Mouse (Mus musculus): ENCODE results near the gene Ptger3. TPM values are rescaled to one million over a fixed set of nuclear protein-coding genes. Genes with fewer than 3 reads are reported as not detected.

The Ptger3 gene
- polyA plus RNA-seq, 1 experiment from 2014 or later = 1.9 TPM

DNA sequence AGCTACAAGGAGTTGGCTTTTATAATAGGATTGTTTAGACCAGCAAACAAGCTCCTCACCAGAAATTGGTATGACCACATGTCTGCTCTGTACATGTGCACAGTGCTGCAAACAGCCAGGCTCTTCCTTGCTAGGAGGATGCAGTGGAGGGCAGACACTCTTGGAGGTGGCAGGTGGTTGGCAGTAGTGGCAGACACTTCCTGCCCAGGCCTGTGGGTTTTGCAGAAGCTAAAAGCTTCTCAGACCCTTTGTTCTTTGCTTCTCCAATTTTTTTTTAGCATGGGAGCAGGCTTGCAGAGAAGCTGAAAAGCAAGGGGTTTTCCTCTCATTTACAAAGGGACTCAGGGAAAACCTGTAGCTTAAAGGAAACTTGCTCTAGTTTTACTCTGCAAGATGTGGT lies 50.3 kb downstream of the Ptger3 start:
- H3K4me1 ChIP-seq (replicated peaks; ENCODE audit: control insufficient read depth, insufficient read depth, low read length) = no peaks in the 10 kb centered on the region
- H3K4me3 ChIP-seq (ENCODE audit: low read depth, low read length) = no peak overlapping the region
- H3K27ac ChIP-seq (ENCODE audit: low read depth, low read length) = no peak overlapping the region
- H3K4me2 ChIP-seq (ENCODE audit: low read depth, low read length, severe bottlenecking) = no peak overlapping the region
- H3K36me3 ChIP-seq (ENCODE audit: control insufficient read depth, insufficient read depth, low read length) = no peaks in the 10 kb centered on the region
- ATAC-seq (replicated peaks; ENCODE audit: low FRiP score) = no peak
- DNase-seq (ENCODE audit: low spot score) = no peak
- no peak overlapping the region for H3K9ac ChIP-seq (ENCODE audit: low read length)
- H3K9me3 ChIP-seq (ENCODE audit: control insufficient read depth, low read length) = no peaks in the 10 kb centered on the region
- no peaks in the 10 kb centered on the region for H3K27me3 ChIP-seq (ENCODE audit: control insufficient read depth, insufficient read depth, low read length)

DNA sequence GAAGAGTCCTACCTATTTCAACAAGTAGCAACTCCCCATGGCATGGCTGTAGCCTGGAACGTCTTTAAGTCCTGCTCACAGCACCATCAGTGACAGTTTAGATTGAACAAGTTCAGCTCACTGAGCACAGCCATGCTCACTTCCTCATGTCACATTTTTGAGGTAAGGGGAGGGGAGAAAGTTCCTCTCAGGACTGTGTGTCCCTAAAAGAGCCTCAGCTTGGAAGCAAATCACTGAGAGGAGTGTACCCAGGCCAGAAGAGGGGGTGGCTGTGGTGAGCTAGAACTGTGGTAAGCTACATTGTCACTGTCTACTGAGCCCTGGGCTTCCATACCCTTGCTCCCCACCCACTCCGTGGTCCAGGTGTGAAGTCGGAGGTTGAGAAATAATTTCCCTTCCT lies 60.7 kb downstream of the Ptger3 start:
- Histone ChIP-seq H3K27me3 (ENCODE audit: control insufficient read depth, insufficient read depth, low read length) (no peaks in the 10 kb centered on the region), H3K9ac (ENCODE audit: low read length) (no peak overlapping the region), H3K36me3 (ENCODE audit: control insufficient read depth, insufficient read depth, low read length) (no peaks in the 10 kb centered on the region), H3K27ac (ENCODE audit: low read depth, low read length) (no peak overlapping the region), H3K4me2 (ENCODE audit: low read depth, low read length, severe bottlenecking) (no peak overlapping the region), H3K4me3 (ENCODE audit: low read depth, low read length) (no peak overlapping the region), H3K9me3 (ENCODE audit: control insufficient read depth, low read length) (no peaks in the 10 kb centered on the region), H3K4me1 (replicated peaks; ENCODE audit: control insufficient read depth, insufficient read depth, low read length) (no peaks in the 10 kb centered on the region)
- no peak for DNase-seq (ENCODE audit: low spot score)
- no peak for ATAC-seq (replicated peaks; ENCODE audit: low FRiP score)
- 73% methylated on average over 3 of the region's 3 CpGs for WGBS

DNA sequence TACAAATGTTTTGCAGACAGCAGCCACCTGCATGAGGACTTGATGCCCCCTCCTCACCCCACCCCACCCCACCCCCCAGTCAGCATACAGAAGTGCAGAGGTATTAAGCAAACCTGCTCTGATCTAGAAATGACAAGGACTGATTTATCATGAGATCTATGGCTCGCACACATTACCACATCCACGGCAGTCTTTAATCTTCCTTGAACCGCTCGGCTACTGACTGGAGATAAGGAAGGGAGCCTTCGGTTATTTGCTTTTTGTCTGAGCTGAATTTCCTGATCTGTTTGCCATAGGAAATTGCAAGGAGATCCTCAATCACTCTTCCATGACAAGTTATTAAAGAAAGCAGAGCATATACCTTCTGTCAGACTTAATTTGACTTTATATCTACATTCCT lies 64.0 kb downstream of the Ptger3 start:
- no peak for DNase-seq (ENCODE audit: low spot score)
- Histone ChIP-seq H3K27ac (ENCODE audit: low read depth, low read length) (no peak overlapping the region), H3K27me3 (ENCODE audit: control insufficient read depth, insufficient read depth, low read length) (no peaks in the 10 kb centered on the region), H3K4me3 (ENCODE audit: low read depth, low read length) (no peak overlapping the region), H3K9me3 (ENCODE audit: control insufficient read depth, low read length) (no peaks in the 10 kb centered on the region), H3K4me2 (ENCODE audit: low read depth, low read length, severe bottlenecking) (no peak overlapping the region), H3K36me3 (ENCODE audit: control insufficient read depth, insufficient read depth, low read length) (no peaks in the 10 kb centered on the region), H3K9ac (ENCODE audit: low read length) (no peak overlapping the region), H3K4me1 (replicated peaks; ENCODE audit: control insufficient read depth, insufficient read depth, low read length) (no peaks in the 10 kb centered on the region)
- WGBS = 95% methylated on average over 5 of the region's 5 CpGs
- ATAC-seq (replicated peaks; ENCODE audit: low FRiP score) = no peak

DNA sequence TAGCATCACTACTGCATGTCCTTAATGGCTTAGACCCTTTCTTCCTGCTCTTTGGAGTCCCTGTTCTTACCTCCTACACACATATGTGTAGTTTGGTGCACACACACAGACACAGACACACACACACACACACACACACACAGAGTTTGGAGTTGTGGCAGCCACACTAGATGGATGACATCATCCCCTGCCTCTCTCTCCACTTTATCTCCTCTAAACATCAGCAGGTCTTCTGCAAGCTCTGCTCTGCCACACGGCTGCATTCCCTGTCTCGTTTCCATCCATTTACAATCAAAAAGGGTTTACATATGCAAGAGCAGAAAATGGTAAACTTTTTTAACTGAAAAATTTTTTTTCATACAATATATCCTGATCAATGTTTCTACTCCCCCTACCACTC lies 64.7 kb downstream of the Ptger3 start:
- no peaks in the 10 kb centered on the region for H3K9me3 ChIP-seq (ENCODE audit: control insufficient read depth, low read length)
- H3K4me1 ChIP-seq (replicated peaks; ENCODE audit: control insufficient read depth, insufficient read depth, low read length) = no peaks in the 10 kb centered on the region
- H3K9ac ChIP-seq (ENCODE audit: low read length) = no peak overlapping the region
- no peak overlapping the region for H3K4me2 ChIP-seq (ENCODE audit: low read depth, low read length, severe bottlenecking)
- no peak for DNase-seq (ENCODE audit: low spot score)
- WGBS = 87% methylated on average over 2 of the region's 2 CpGs
- no peaks in the 10 kb centered on the region for H3K27me3 ChIP-seq (ENCODE audit: control insufficient read depth, insufficient read depth, low read length)
- H3K27ac ChIP-seq (ENCODE audit: low read depth, low read length) = no peak overlapping the region
- no peak for ATAC-seq (replicated peaks; ENCODE audit: low FRiP score)
- H3K36me3 ChIP-seq (ENCODE audit: control insufficient read depth, insufficient read depth, low read length) = no peaks in the 10 kb centered on the region
- no peak overlapping the region for H3K4me3 ChIP-seq (ENCODE audit: low read depth, low read length)

- no peaks in the 10 kb centered on the region for H3K4me1 ChIP-seq (replicated peaks; ENCODE audit: control insufficient read depth, insufficient read depth, low read length)
- no peaks in the 10 kb centered on the region for H3K36me3 ChIP-seq (ENCODE audit: control insufficient read depth, insufficient read depth, low read length)
- H3K9me3 ChIP-seq (ENCODE audit: control insufficient read depth, low read length) = no peaks in the 10 kb centered on the region
- H3K27ac ChIP-seq (ENCODE audit: low read depth, low read length) = no peak overlapping the region
- H3K4me3 ChIP-seq (ENCODE audit: low read depth, low read length) = no peak overlapping the region
- no peak overlapping the region for H3K9ac ChIP-seq (ENCODE audit: low read length)
- ATAC-seq (replicated peaks; ENCODE audit: low FRiP score) (no peak), DNase-seq (ENCODE audit: low spot score) (no peak)
- no peak overlapping the region for H3K4me2 ChIP-seq (ENCODE audit: low read depth, low read length, severe bottlenecking)
- 86% methylated on average over 3 of the region's 3 CpGs for WGBS
- H3K27me3 ChIP-seq (ENCODE audit: control insufficient read depth, insufficient read depth, low read length) = no peaks in the 10 kb centered on the region
These were observed 67.7 kb downstream of the Ptger3 start for GRCm38 (mm10) chr3:157634431-157634830.

DNA sequence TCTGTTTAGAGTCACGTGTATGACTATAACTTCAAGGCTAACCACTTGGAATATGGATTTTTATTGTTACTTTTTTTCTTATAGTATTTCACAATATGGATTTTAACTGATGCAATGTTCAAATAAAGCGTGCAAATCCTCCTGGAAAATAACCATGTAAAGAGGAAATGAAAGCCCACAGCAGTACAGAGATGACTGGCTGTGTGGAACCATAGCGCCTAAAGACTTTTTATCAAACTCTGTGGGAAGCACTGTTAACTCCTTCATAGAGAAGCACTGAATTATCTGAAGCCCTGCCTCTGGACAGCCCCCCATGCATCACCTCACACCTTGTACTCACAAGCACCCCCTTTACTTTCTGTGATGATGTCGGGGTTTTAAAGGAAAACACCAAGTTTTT lies 69.0 kb downstream of the Ptger3 start:
- Histone ChIP-seq H3K9me3 (ENCODE audit: control insufficient read depth, low read length) (no peaks in the 10 kb centered on the region), H3K36me3 (ENCODE audit: control insufficient read depth, insufficient read depth, low read length) (no peaks in the 10 kb centered on the region), H3K4me2 (ENCODE audit: low read depth, low read length, severe bottlenecking) (no peak overlapping the region), H3K27me3 (ENCODE audit: control insufficient read depth, insufficient read depth, low read length) (no peaks in the 10 kb centered on the region), H3K9ac (ENCODE audit: low read length) (no peak overlapping the region), H3K27ac (ENCODE audit: low read depth, low read length) (no peak overlapping the region), H3K4me1 (replicated peaks; ENCODE audit: control insufficient read depth, insufficient read depth, low read length) (no peaks in the 10 kb centered on the region), H3K4me3 (ENCODE audit: low read depth, low read length) (no peak overlapping the region)
- WGBS = 83% methylated on average over 4 of the region's 4 CpGs
- ATAC-seq (replicated peaks; ENCODE audit: low FRiP score) (no peak), DNase-seq (ENCODE audit: low spot score) (no peak)

GRCm38 (mm10) chr3:157636887-157637286 lies 70.2 kb downstream of the Ptger3 start:
- H3K4me3 ChIP-seq (ENCODE audit: low read depth, low read length) = no peak overlapping the region
- DNase-seq (ENCODE audit: low spot score) (no peak), ATAC-seq (replicated peaks; ENCODE audit: low FRiP score) (no peak)
- H3K9ac ChIP-seq (ENCODE audit: low read length) = no peak overlapping the region
- no peaks in the 10 kb centered on the region for H3K9me3 ChIP-seq (ENCODE audit: control insufficient read depth, low read length)
- no peaks in the 10 kb centered on the region for H3K4me1 ChIP-seq (replicated peaks; ENCODE audit: control insufficient read depth, insufficient read depth, low read length)
- no peaks in the 10 kb centered on the region for H3K36me3 ChIP-seq (ENCODE audit: control insufficient read depth, insufficient read depth, low read length)
- no peaks in the 10 kb centered on the region for H3K27me3 ChIP-seq (ENCODE audit: control insufficient read depth, insufficient read depth, low read length)
- H3K27ac ChIP-seq (ENCODE audit: low read depth, low read length) = no peak overlapping the region
- no peak overlapping the region for H3K4me2 ChIP-seq (ENCODE audit: low read depth, low read length, severe bottlenecking)

DNA sequence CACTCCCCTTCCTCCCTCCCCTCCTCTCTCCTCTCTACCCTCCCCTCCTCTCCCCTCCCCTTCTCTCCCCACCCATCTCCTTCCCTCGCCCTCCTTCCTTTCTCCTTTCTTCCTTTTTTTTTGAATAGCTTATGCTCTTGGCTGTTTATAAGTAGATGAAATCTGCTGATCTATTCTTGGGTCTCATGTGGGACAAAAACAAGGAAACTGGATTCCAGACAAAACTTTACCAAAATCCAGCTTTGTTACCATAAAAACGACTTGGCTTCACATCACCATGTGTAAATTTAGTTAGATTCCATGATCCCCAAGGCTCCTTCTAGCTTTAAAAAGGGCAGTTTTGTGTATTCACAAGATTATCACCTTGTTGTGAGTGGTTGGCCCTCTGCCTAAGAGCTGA lies 70.6 kb downstream of the Ptger3 start:
- no peak overlapping the region for H3K9ac ChIP-seq (ENCODE audit: low read length)
- H3K36me3 ChIP-seq (ENCODE audit: control insufficient read depth, insufficient read depth, low read length) = no peaks in the 10 kb centered on the region
- no peaks in the 10 kb centered on the region for H3K27me3 ChIP-seq (ENCODE audit: control insufficient read depth, insufficient read depth, low read length)
- no peak overlapping the region for H3K27ac ChIP-seq (ENCODE audit: low read depth, low read length)
- H3K4me1 ChIP-seq (replicated peaks; ENCODE audit: control insufficient read depth, insufficient read depth, low read length) = no peaks in the 10 kb centered on the region
- no peak overlapping the region for H3K4me2 ChIP-seq (ENCODE audit: low read depth, low read length, severe bottlenecking)
- 67% methylated on average over 2 of the region's 2 CpGs for WGBS
- no peak overlapping the region for H3K4me3 ChIP-seq (ENCODE audit: low read depth, low read length)
- ATAC-seq (replicated peaks; ENCODE audit: low FRiP score) = no peak
- DNase-seq (ENCODE audit: low spot score) = no peak
- no peaks in the 10 kb centered on the region for H3K9me3 ChIP-seq (ENCODE audit: control insufficient read depth, low read length)

- no peak overlapping the region for H3K27ac ChIP-seq (ENCODE audit: low read depth, low read length)
- no peak overlapping the region for H3K4me2 ChIP-seq (ENCODE audit: low read depth, low read length, severe bottlenecking)
- WGBS = 87% methylated on average over 4 of the region's 4 CpGs
- no peak for DNase-seq (ENCODE audit: low spot score)
- H3K9me3 ChIP-seq (ENCODE audit: control insufficient read depth, low read length) = no peaks in the 10 kb centered on the region
- H3K4me3 ChIP-seq (ENCODE audit: low read depth, low read length) = no peak overlapping the region
- no peak overlapping the region for H3K9ac ChIP-seq (ENCODE audit: low read length)
- H3K36me3 ChIP-seq (ENCODE audit: control insufficient read depth, insufficient read depth, low read length) = no peaks in the 10 kb centered on the region
- ATAC-seq (replicated peaks; ENCODE audit: low FRiP score) = no peak
- no peaks in the 10 kb centered on the region for H3K4me1 ChIP-seq (replicated peaks; ENCODE audit: control insufficient read depth, insufficient read depth, low read length)
- no peaks in the 10 kb centered on the region for H3K27me3 ChIP-seq (ENCODE audit: control insufficient read depth, insufficient read depth, low read length)
These were observed 74.9 kb downstream of the Ptger3 start for GRCm38 (mm10) chr3:157641634-157642033.
